Mouse (Mus musculus): ENCODE results near the gene Ascc1.

GRCm38 (mm10) chr10:59971813-59972212 is 30.8 kb upstream of the Ascc1 start:
- TF ChIP-seq EP300 (IDR thresholded peaks at IDR 0.05; ENCODE audit: low read depth) (no peak), CTCF (IDR thresholded peaks at IDR 0.05; ENCODE audit: low read depth) (no peak)

Measured in liver, embryonic 14.5 days (tissue).